Mouse (Mus musculus): ENCODE measurements at regions not wholly inside any gene's neighbourhood (a gene's known extent, or its start where the extent isn't known, plus 50 kb on each side); places are given as distances from the start of the nearest gene placed in this dataset.
"Not testable (repeated sequence)": the region's sequence is repeated elsewhere in the genome, so short reads cannot be mapped to it uniquely, and the experiment has no call there.

GRCm38 (mm10) chr1:184197272-184197671 is 163.2 kb upstream of the 1700056E22Rik start:
- TF ChIP-seq CTCF (IDR thresholded peaks at IDR 0.05; ENCODE audit: borderline replicate concordance, insufficient read depth, low read length) = no peak
- no peak for TF ChIP-seq POLR2A (IDR thresholded peaks at IDR 0.05; ENCODE audit: low read depth, low read length)
- no peak overlapping the region for H3K4me3 ChIP-seq (ENCODE audit: insufficient read depth, low read length)
- H3K27ac ChIP-seq (ENCODE audit: insufficient read depth, low read length) = no peak overlapping the region
- H3K4me1 ChIP-seq (ENCODE audit: control insufficient read depth, insufficient read depth, low read length) = no peaks in the 10 kb centered on the region

DNA sequence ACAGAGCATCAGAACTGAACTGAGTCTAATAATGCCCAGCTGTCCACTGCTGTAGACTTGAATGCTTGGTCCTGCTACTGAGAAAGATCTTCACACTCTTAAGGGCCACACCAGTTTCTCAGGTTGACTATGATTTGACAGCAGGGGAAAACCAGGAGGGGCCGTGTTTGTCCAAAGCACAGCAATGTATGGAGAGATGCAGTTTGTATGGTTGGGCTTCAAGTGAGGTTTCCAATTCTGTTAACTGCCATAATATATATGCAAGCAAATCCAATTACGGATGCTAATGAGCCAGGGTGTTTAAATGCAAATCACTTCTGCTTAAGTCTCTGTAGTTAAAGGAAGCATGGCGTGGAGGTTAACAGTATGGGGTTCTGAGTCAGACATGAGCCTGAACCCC is 157.2 kb upstream of the 1700056E22Rik start:
- Histone ChIP-seq H3K27ac (ENCODE audit: insufficient read depth, low read length) (no peak overlapping the region), H3K4me3 (ENCODE audit: insufficient read depth, low read length) (no peak overlapping the region), H3K4me1 (ENCODE audit: control insufficient read depth, insufficient read depth, low read length) (no peaks in the 10 kb centered on the region)
- TF ChIP-seq POLR2A (IDR thresholded peaks at IDR 0.05; ENCODE audit: low read depth, low read length) = no peak
- no peak for TF ChIP-seq CTCF (IDR thresholded peaks at IDR 0.05; ENCODE audit: borderline replicate concordance, insufficient read depth, low read length)

DNA sequence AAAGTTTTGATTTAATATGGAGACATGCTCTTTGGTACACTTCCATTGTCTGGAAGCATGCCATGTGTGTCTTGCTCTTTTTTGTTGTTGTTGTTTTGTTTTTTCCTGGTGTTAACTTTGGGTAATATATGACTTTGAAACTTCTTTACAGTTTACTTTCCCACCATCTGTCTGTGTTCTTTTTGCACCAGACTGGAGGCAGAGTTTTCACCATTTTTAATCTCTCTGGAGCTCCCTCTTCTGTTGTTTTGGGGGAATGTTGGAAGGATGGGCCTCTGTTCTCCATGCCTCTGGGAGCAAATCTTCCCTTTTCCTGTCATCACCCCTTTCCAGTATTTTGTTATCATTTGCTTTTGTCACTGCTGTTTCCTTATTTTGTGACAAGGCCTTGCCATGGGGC is 153.5 kb upstream of the 1700056E22Rik start:
- no peak overlapping the region for H3K4me3 ChIP-seq (ENCODE audit: insufficient read depth, low read length)
- no peak for TF ChIP-seq CTCF (IDR thresholded peaks at IDR 0.05; ENCODE audit: borderline replicate concordance, insufficient read depth, low read length)
- TF ChIP-seq POLR2A (IDR thresholded peaks at IDR 0.05; ENCODE audit: low read depth, low read length) = no peak
- H3K27ac ChIP-seq (ENCODE audit: insufficient read depth, low read length) = no peak overlapping the region
- H3K4me1 ChIP-seq (ENCODE audit: control insufficient read depth, insufficient read depth, low read length) = no peaks in the 10 kb centered on the region

GRCm38 (mm10) chr1:184182163-184182562 is 148.1 kb upstream of the 1700056E22Rik start:
- Histone ChIP-seq H3K4me3 (ENCODE audit: insufficient read depth, low read length) (no peak overlapping the region), H3K4me1 (ENCODE audit: control insufficient read depth, insufficient read depth, low read length) (no peaks in the 10 kb centered on the region), H3K27ac (ENCODE audit: insufficient read depth, low read length) (no peak overlapping the region)
- TF ChIP-seq POLR2A (IDR thresholded peaks at IDR 0.05; ENCODE audit: low read depth, low read length) (no peak), CTCF (IDR thresholded peaks at IDR 0.05; ENCODE audit: borderline replicate concordance, insufficient read depth, low read length) (no peak)

DNA sequence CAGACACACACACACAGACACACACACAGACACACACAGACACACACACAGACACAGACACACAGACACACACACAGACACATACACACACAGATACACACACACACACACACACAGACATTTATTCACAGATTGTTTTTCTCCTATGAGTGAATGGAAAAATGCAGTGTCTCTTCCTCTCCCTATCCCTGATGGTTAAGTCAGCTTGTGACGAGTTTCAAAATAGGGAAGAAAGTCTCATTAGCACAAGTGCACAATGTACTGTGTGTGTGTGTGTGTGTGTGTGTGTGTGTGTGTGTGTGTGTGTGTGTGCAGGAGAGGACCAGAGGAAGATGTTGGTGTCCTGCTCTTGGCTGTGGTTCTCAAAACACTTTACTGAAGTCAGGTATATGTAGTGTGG is 140.3 kb upstream of the 1700056E22Rik start:
- not testable (repeated sequence) for H3K4me3 ChIP-seq (ENCODE audit: insufficient read depth, low read length); H3K4me1 ChIP-seq (ENCODE audit: control insufficient read depth, insufficient read depth, low read length); H3K27ac ChIP-seq (ENCODE audit: insufficient read depth, low read length)

DNA sequence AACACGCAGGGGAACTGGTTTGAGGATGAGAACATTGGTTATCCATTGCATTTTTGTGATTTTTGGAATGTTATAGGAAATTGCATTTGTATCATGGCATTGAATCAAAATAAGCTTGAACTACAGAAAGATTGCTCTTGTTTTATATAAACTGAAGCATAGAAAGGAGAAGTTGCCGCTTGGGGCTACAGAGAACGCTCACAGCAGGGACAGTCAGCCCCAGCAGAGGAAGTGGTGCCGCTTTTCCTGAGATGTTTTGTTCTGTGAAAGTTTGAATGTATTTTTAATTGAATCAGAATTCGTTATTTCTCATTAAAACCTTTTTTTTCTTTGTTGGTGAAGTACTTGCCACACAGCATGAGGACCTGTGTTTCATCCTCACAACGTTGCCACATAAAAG is 139.6 kb upstream of the 1700056E22Rik start:
- TF ChIP-seq CTCF (IDR thresholded peaks at IDR 0.05; ENCODE audit: borderline replicate concordance, insufficient read depth, low read length) (no peak), POLR2A (IDR thresholded peaks at IDR 0.05; ENCODE audit: low read depth, low read length) (no peak)
- H3K27ac ChIP-seq (ENCODE audit: insufficient read depth, low read length) = no peak overlapping the region
- no peak overlapping the region for H3K4me3 ChIP-seq (ENCODE audit: insufficient read depth, low read length)
- no peaks in the 10 kb centered on the region for H3K4me1 ChIP-seq (ENCODE audit: control insufficient read depth, insufficient read depth, low read length)

DNA sequence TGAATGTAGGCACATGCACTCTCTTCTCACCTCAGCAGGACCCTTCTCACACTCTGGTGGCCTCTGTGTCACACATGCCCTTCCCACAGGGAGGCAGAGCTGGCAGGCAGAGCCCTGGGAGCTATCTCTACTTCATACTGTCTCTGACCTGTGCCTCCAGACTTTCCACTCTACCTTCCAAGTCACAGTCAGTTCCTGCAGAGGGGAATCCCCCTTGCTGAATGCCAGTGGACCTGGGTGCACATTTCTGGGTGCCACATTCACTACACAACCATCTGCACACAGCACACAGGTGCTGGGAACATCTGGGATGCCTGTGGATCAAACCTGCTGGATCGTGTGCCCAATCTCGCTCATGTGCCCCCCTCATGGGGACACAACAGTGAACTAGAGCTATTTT is 138.9 kb upstream of the 1700056E22Rik start:
- Histone ChIP-seq H3K4me1 (ENCODE audit: control insufficient read depth, insufficient read depth, low read length) (no peaks in the 10 kb centered on the region), H3K4me3 (ENCODE audit: insufficient read depth, low read length) (no peak overlapping the region), H3K27ac (ENCODE audit: insufficient read depth, low read length) (no peak overlapping the region)
- TF ChIP-seq POLR2A (IDR thresholded peaks at IDR 0.05; ENCODE audit: low read depth, low read length) (no peak), CTCF (IDR thresholded peaks at IDR 0.05; ENCODE audit: borderline replicate concordance, insufficient read depth, low read length) (no peak)

- no peak for TF ChIP-seq POLR2A (IDR thresholded peaks at IDR 0.05; ENCODE audit: low read depth, low read length)
- no peak for TF ChIP-seq CTCF (IDR thresholded peaks at IDR 0.05; ENCODE audit: borderline replicate concordance, insufficient read depth, low read length)
- Histone ChIP-seq H3K27ac (ENCODE audit: insufficient read depth, low read length) (no peak overlapping the region), H3K4me3 (ENCODE audit: insufficient read depth, low read length) (no peak overlapping the region), H3K4me1 (ENCODE audit: control insufficient read depth, insufficient read depth, low read length) (peaks cover 5% of the 10 kb centered on the region; the same call in 1 of the 2 replicates)
Measured at GRCm38 (mm10) chr1:184171601-184172000, 137.5 kb upstream of the 1700056E22Rik start.

GRCm38 (mm10) chr1:184170926-184171325 is 136.8 kb upstream of the 1700056E22Rik start:
- Histone ChIP-seq H3K27ac (ENCODE audit: insufficient read depth, low read length) (no peak overlapping the region), H3K4me1 (ENCODE audit: control insufficient read depth, insufficient read depth, low read length) (peaks cover 6% of the 10 kb centered on the region; the same call in 1 of the 2 replicates), H3K4me3 (ENCODE audit: insufficient read depth, low read length) (no peak overlapping the region)
- TF ChIP-seq POLR2A (IDR thresholded peaks at IDR 0.05; ENCODE audit: low read depth, low read length) (no peak), CTCF (IDR thresholded peaks at IDR 0.05; ENCODE audit: borderline replicate concordance, insufficient read depth, low read length) (no peak)

GRCm38 (mm10) chr1:184169967-184170366 is 135.9 kb upstream of the 1700056E22Rik start:
- no peak overlapping the region for H3K27ac ChIP-seq (ENCODE audit: insufficient read depth, low read length)
- H3K4me3 ChIP-seq (ENCODE audit: insufficient read depth, low read length) = no peak overlapping the region
- TF ChIP-seq POLR2A (IDR thresholded peaks at IDR 0.05; ENCODE audit: low read depth, low read length) = no peak
- TF ChIP-seq CTCF (IDR thresholded peaks at IDR 0.05; ENCODE audit: borderline replicate concordance, insufficient read depth, low read length) = no peak
- H3K4me1 ChIP-seq (ENCODE audit: control insufficient read depth, insufficient read depth, low read length) = peaks cover 6% of the 10 kb centered on the region; the same call in 1 of the 2 replicates
